Mouse (Mus musculus): ENCODE results near the gene Ipo11.
A peak's percentile ranks its signal among the peaks of the same experiment; 100 is the strongest.
"Not testable (repeated sequence)": the region's sequence is repeated elsewhere in the genome, so short reads cannot be mapped to it uniquely, and the experiment has no call there.

The Ipo11 gene

DNA sequence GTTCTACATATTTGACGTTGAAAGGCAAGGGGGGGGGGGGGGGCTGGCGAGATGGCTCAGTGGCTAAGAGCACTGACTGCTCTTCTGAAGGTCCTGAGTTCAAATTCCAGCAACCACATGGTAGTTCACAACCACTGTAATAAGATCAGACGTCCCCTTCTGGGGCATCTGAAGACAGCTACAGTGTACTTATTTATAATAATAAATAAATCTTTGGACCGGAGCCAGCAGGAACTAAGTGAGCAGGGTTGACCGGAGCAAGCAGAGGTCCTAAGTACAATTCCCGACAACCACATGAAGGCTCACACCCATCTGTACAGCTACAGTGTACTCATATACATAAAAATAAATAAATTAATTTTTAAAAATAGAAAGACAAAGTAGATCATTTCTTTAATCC lies 31.6 kb downstream of the Ipo11 start:
- DNase-seq (ENCODE audit: low read depth in 1 of 2, low spot score in 2 of 2): not testable (repeated sequence)

GRCm38 (mm10) chr13:106904637-106905036 lies 32.1 kb downstream of the Ipo11 start:
- DNase-seq (ENCODE audit: low read depth in 1 of 2, low spot score in 2 of 2): no peak

- no peak for DNase-seq (ENCODE audit: low read depth in 1 of 2, low spot score in 2 of 2)
These were observed 42.5 kb downstream of the Ipo11 start for GRCm38 (mm10) chr13:106894284-106894683.

DNA sequence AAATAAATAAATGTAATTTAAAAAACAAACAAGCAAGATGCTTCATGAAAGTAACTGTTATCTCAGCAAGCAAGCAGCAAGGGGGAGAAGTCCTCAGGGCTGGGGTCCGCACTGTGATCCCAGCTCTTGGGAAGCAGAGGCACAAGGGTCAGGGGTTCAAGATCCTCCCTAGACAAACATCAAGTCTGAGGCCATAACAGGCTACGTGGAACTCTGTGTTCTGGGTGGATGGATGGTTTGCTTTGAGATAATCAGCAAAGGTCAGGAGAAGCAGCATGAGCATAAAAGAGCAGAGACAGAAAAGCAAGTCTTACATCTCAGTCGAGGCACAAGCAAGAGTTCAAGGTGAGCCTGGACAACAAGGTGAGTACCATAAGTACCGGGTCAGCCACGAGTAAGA lies 43.1 kb downstream of the Ipo11 start:
- no peak for DNase-seq (ENCODE audit: low read depth in 1 of 2, low spot score in 2 of 2)

DNA sequence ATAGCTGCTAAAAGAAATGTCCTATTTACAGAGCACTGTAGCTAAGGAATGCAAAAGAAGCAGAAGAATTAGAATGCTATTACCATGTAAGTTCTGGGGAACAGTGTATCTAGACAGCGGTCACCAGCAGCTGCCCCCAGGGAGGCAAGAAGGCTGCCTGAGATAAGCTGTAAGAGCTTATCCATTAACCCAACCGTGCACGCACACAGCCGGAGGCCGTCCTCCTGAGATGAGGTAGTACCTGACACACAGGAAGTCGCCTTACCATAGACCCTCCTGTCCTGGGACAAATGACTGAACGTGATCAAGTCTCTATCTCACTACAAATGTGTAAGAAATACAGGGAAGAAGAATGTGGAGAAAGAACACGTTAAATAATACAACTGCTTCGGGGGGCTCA lies 43.6 kb downstream of the Ipo11 start:
- DNase-seq (ENCODE audit: low read depth in 1 of 2, low spot score in 2 of 2): no peak

DNA sequence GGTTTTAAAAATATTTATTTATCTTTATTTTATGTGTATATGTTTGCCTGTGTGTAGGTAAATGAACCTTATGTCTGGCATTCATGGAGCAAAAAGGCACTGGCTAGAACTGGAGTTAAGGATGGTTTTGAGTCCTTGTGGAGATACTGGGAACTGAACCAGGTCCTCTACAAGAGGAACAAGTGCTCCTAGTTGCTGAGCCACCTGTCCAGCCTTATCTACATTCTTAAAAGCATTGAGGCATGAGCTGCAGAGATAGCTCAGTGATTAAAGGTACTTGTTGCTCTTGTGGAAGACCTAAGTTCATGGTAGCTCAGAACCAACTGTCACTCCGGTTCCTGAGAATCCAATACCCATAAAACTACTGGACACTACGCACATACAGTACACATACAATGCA lies 49.4 kb downstream of the Ipo11 start:
- no peak for DNase-seq (ENCODE audit: low read depth in 1 of 2, low spot score in 2 of 2)

DNA sequence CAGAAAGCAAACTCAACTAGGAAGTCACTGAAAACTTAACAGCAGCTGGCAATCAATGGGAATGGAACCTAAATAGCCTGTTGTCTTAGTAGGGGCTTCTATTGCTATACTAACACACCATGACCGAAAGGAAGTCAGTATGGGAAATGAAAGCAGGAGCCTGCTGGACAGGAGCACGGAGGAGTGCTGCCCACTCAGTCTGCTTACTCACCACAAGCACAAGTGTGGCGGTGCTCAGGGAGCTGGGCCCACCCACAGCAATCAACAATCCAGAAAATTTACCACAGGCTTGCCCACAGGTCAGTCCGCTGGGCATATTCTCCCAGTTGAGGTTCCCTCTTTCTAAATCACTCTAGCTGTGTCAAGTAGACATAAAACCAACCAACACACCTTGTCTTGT lies 52.5 kb downstream of the Ipo11 start:
- no peak for DNase-seq (ENCODE audit: low read depth in 1 of 2, low spot score in 2 of 2)

DNA sequence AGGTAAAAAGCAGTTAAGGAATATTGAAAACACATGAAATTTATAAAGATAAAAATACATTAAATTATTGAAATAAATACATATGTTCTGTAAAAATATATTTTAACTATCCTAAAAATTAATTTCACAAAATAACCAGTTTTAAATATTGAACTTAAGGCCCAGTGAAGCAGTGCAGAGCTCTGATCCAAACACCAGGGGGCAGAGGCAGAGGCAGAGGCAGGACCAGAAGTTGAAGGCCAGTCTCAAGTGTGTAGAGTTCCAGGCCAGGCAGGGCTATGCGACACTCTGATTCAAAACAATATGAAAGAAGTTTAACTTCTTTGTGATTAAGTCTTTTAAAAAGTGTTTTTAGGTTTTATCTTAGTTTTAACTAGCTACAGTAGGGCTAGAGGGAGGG lies 60.5 kb downstream of the Ipo11 start:
- DNase-seq (ENCODE audit: low read depth in 1 of 2, low spot score in 2 of 2): no peak

- DNase-seq (ENCODE audit: low read depth in 1 of 2, low spot score in 2 of 2): no peak
These were observed 71.2 kb downstream of the Ipo11 start for GRCm38 (mm10) chr13:106865547-106865946.

DNA sequence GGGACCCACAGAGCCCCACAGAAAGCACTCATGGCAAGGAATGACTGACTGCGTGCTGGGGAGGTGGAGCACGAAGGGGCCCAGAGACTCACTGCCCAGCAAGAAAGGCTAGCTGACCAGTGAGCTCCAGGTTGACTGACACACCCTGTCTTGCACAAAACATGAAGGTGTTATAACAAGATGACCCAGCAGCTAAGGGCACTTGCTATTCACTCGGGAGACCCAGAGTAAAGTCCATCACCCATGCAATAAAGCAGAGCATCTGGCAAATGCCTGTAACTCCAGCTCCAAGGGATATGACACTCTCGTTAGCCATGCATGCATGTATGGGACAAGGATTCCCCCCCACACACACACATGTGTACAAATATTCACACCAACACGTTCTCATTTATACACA lies 78.0 kb downstream of the Ipo11 start:
- no peak for DNase-seq (ENCODE audit: low read depth in 1 of 2, low spot score in 2 of 2)

DNA sequence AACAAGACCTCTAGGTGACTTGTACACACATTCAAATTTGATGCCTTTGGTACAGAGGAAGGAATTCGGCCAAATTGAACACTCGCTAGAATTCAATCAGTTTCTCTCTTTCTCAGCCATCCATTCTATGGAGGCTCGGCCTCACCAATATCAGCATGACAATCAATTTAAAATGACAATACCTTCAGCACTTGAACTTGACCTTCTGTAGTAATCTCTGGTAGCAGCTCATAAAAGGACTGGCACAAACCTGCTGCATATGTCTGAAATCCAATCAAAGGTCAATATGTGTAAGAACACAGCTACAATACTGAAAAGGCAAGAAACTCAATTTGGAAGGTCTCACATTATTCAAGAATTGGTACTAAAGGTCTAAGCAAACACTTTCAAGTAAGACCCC lies 80.2 kb downstream of the Ipo11 start:
- DNase-seq (ENCODE audit: low read depth in 1 of 2, low spot score in 2 of 2): no peak

- no peak for DNase-seq (ENCODE audit: low read depth in 1 of 2, low spot score in 2 of 2)
These were observed 89.2 kb downstream of the Ipo11 start for GRCm38 (mm10) chr13:106847534-106847933.

DNA sequence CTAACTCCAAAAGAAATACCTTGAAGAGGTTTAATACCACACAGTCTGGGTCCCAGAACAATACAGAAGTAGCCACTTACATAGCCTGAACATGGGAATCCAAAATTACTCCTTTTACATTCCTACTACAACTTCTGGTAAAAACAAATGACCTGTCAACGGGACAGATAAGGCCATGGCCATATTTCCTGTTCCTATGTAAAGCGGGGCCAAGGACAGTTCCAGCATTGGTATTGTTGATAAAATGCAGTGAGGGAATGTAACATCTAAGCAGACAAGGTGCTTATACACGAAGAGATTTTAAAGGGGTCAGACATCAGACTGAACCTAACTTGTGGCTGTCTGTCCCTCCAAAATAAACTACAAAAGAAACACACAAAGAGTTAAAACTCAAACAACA lies 91.8 kb downstream of the Ipo11 start:
- no peak for DNase-seq (ENCODE audit: low read depth in 1 of 2, low spot score in 2 of 2)

- no peak for DNase-seq (ENCODE audit: low read depth in 1 of 2, low spot score in 2 of 2)
These were observed 94.2 kb downstream of the Ipo11 start for GRCm38 (mm10) chr13:106842542-106842941.

DNA sequence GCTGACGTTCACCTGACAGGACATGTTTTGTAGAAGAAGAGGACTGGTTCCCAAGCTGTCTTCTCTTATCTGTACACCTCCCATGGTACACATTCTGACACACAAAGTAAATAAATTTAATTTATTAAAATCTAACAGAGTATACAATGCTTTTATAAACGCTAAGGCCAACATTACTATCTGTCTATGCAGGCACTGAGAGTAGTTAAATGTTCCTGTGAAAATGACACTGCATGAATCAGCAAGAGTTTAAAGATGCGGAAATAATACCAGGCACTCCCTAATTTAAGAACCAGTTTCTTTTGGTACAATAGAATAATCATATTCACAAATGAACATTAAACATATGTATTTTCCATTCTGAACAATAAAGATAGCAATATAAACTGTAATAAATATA lies 98.0 kb downstream of the Ipo11 start:
- DNase-seq (ENCODE audit: low read depth in 1 of 2, low spot score in 2 of 2): no peak

DNA sequence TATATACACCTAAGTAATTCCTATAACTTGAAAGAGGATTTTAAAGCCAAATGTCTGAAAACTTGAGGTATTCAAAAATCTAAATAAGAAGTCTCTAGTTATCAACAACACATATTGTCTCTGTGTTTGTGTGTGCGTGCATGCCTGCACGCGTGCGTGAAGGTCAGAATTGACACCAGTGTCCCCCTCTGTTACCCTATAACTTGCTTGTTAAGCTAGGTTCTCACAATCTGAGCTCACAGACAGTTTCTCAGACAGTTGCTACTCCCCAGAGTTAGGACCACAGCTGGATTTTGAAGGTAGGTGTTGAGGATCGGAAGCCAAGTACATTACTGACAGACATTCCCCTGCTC lies 100.3 kb downstream of the Ipo11 start:
- no peak for DNase-seq (ENCODE audit: low read depth in 1 of 2, low spot score in 2 of 2)

GRCm38 (mm10) chr13:106835844-106836526 lies 100.8 kb downstream of the Ipo11 start:
- peak in 1 of 2 experiments; percentile 13 for DNase-seq (ENCODE audit: low read depth in 1 of 2, low spot score in 2 of 2)

GRCm38 (mm10) chr13:106830029-106830428 lies 106.7 kb downstream of the Ipo11 start:
- no peak for DNase-seq (ENCODE audit: low read depth in 1 of 2, low spot score in 2 of 2)

DNA sequence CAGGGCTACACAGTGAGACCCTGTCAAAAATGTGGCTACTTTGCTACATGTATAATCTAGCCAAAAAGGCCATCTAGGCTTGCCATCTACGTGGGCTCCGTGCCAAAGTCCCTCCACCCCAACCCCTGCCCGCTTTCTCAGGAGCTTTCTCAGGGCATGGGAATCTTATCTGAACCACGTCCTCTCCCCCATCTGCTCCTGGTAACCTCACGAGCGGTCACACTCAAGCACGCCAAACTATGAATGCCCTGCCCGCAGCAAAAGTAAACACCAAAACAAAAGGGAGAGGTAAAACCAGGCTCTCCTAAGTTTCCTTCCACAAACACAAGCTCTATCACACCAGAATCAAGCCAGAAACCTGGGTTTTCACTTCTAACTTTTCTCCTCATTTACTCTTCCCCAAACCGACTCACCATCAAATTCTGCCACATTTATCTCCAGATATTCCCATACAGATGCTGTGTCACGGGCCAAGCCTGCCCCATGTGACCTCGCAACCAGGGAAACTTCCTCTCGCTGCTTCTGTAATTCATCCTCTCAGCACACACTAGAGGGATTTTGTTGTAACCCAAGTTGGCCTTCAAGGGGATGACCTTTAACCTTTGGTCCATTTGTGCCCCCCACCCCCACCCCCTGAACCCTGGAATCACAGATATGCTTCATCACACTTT lies 107.3 kb downstream of the Ipo11 start:
- no peak for DNase-seq (ENCODE audit: low read depth in 1 of 2, low spot score in 2 of 2)

DNA sequence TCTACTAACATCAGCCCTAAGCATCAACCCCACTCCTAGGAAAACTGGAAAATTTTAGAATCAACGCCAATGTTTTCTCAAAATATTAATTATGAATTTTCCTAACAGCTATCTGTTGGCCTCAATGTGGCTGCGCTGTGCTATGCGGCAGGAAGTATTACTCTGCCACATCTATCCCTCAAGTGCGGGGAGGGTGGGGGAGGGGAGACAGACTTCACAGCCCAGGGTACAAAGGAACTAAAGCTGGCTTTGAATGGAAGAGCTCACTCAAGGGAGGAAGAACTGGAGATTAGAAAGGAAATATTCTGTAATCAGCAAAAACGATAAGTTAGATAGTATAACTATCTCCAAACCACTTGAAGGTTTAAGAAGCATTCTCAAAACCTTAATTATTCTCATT lies 111.1 kb downstream of the Ipo11 start:
- no peak for DNase-seq (ENCODE audit: low read depth in 1 of 2, low spot score in 2 of 2)

- DNase-seq (ENCODE audit: low read depth in 1 of 2, low spot score in 2 of 2): no peak
These were observed 112.9 kb downstream of the Ipo11 start for GRCm38 (mm10) chr13:106823875-106824191.

DNA sequence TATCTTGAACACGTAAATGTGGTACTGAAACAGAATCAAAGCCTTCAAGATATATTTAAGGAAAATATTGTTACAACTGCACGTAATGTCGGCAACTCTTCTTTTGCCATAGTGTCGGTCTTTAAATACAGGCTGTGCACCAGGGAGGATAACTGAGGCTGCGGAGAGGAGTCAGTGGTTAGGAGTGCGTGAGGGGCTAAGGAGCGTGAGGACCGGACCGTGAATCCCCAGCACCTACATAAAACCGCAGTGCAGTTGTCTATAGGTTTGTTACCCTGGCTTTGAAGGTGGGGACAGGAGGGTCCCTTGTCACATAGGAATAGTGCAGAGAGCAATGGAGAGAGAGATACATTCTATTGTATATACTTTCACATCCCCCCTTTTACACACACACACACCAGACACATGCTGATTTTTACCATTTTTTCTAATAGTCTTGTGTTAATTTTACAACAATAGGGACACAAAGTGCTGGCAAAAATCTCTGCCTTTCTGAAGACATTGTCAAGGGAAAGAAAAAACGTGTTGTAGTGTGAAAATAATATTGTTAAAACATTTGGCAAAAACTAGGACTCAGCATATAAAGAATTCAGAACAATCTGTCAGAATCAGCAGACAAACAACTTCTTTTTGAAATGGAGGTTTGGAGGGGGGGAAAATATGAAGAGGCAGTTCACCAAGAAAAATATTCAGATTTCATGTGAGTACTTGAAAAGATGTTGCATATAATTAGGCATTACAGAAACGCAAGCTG lies 113.5 kb downstream of the Ipo11 start:
- no peak for DNase-seq (ENCODE audit: low read depth in 1 of 2, low spot score in 2 of 2)

- DNase-seq (ENCODE audit: low read depth in 1 of 2, low spot score in 2 of 2): no peak
These were observed 116.6 kb downstream of the Ipo11 start for GRCm38 (mm10) chr13:106820149-106820548.
